Mouse (Mus musculus): ENCODE measurements around the gene Anks1.

DNA sequence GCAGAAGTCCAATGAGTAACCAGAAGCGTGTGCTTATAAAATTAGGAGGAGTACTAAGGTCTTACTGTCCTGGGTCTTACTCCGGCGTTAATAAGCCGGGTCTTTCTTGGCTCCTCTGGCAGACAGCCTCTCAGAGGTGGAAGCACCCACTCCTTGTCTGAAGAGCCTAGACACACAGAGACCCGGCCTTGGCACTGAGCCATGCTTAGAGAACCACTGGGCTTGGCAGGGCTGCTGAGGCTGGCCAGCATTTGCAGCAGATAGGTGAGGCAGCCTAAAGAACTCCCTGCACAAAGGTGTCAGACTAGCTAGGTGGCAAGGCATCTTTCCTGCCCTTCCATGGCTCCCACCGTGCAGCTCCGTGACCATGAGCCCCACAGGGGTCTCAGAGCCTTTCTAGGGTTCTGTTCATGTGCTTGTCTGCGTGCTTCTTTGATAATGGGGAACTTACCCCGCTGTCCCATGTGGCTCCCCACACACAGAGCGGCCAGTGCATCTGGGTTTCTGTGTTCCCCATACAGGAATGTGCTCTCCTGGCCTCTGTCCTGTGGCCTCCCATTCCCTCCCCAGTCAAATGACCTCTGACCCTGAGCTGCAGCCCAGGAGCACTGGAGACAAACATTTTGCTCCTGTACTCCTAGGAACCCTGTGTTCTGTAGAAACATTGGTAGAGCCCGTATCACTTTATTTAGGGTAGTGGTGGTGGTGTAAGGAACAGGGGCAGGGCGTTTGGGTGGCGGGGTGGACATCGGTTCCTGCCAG lies 117.2 kb downstream of the Anks1 start:
- no peak for TF ChIP-seq CTCF (IDR thresholded peaks at IDR 0.05; ENCODE audit: low read depth)
- TF ChIP-seq EP300 (optimal IDR thresholded peaks at IDR 0.05), result no peak
